Mouse (Mus musculus): ENCODE data around the gene Parp14.

DNA sequence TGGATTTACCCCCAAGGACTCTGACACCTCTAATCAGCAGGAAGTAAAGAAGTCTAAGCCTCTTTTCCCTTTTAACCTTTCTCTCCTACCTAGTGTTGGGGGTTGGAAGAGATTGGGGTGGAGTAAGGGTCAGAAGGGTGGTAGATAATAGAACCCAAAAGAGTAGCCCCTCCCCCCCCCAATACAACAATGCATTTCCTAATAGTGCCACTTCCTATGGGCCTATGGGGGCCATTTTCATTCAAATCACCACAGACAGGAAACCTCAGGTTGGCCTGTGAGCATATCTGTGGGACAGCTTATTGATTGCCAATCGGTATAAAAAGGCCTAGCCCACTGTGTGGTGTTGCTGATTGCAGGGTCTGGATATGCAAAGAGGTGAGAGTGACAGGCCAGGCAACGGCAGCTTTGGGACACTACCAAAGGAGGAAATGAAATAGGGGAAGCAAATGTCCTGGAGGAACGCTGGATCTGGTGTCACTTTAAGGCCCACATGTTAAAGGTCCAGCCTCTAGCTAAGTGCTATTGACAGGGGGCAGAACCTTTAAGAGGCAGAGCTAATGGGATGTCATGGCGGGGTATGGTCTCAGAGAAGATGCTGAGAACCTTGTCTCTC, 32.9 kb upstream of the Parp14 start:
- no peak for TF ChIP-seq CTCF (conservative IDR thresholded peaks at IDR 0.05; ENCODE audit: low read length)
- peak; percentile 63 for TF ChIP-seq NANOG (IDR thresholded peaks at IDR 0.05; ENCODE audit: borderline replicate concordance, low read length)

Measured in E14TG2a.4 (cell line).